Mouse (Mus musculus): ENCODE measurements around the gene Gm20388.
A peak's percentile ranks its signal among the peaks of the same experiment; 100 is the strongest.

The Gm20388 gene

GRCm38 (mm10) chr8:119916237-119916892 is 5.7 kb downstream of the Gm20388 start:
- DNase-seq: no peak

DNA sequence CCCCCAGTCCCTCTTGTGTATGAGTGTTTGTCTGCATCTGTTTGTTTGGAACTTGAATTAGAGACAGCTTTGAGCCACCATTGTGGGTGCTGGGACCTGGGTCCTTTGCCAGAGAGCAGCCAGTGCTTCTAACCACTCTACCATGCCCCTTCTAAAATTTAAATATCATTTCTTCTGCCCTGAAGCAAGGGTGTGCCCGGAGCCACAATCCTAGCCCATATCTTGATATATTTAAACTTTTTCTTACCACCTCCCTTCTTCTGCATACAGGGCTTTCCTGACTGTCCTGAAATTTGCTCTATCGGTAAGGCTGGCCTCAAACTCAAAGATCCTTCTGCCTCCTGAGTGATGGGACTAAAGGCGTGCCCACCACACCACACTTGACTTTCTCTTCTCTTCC is 6.8 kb downstream of the Gm20388 start:
- no peak for DNase-seq

- DNase-seq: no peak
These were observed 7.5 kb downstream of the Gm20388 start for GRCm38 (mm10) chr8:119918155-119918567.

GRCm38 (mm10) chr8:119923259-119923658 is 12.6 kb downstream of the Gm20388 start:
- peak in 1 of 2 experiments; percentile 38 for DNase-seq

GRCm38 (mm10) chr8:119925428-119925827 is 14.8 kb downstream of the Gm20388 start:
- DNase-seq: no peak

GRCm38 (mm10) chr8:119926474-119926873 is 15.8 kb downstream of the Gm20388 start:
- DNase-seq: no peak

DNA sequence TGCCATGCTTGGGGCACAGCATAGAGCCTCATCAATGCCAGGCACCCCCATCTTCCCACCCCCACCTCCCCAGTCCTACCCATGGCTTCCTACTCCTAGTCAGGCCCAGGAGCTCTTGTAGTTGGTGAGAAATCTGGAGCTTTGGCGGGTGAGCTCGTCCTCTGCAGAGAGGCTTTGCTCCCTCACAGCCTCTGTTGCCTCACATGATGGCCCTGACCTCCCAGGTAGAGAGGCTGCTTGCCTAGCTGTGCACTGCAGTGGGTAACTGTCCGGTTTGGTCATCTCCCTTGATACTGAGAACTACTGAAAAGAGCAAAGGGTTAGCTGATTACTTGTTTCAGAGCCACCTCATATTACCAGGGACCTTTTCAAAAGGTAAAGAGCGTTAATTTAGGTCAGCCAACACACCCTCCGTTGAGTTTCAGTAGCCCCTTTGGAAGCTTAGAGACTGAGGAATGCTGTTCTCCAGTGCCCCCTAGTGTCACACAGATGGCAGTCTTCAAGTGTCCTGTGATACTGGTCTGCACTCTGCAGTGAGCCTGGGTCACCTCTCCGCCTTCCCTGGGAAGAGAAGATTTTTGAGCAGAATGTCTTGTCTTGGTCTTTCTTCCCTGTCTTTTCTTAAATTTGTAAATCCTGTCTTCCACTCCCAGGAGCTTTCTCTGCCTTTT is 16.9 kb downstream of the Gm20388 start:
- peak; percentile 73 to 78 for DNase-seq

DNA sequence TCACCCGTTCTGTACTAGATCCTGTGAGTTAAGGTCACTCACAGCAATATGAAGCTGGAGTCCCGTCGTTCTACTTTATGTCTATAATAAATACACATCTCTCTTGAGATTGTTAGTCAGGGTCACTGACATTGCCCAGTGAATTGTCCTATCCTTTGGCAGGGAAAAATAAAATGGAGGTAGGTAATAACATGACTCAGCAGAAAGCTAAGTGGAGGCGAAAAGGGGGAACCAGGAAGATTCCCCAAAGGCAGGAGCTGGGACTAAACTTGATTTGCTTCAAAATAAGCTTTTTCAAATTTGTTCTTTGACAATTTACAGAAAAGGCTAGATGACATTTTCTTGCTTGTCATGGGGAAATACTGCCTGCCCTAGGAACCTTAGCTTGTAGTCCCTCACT is 20.7 kb downstream of the Gm20388 start:
- DNase-seq: no peak

DNA sequence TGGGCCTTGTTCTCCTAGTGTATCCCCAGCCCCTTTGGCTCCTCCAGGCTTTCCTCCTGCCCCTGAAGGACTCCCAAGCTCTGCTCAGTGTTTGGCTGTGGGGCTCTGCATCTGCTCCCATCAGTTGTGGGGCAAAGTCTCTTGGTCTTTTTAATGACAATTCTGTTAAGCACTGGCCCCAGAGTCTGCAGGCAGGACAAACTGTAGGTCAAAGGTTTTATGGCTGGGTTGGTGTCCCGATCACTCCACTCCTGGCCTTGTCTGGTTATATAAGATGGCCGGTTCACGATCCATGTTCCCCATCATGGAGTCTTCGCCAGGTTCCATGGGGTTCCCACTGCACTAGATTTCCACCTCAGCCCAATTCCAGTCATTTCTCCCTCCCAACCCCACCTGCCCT is 23.0 kb downstream of the Gm20388 start:
- DNase-seq: no peak

GRCm38 (mm10) chr8:119935541-119935940 is 24.9 kb downstream of the Gm20388 start:
- no peak for DNase-seq

DNA sequence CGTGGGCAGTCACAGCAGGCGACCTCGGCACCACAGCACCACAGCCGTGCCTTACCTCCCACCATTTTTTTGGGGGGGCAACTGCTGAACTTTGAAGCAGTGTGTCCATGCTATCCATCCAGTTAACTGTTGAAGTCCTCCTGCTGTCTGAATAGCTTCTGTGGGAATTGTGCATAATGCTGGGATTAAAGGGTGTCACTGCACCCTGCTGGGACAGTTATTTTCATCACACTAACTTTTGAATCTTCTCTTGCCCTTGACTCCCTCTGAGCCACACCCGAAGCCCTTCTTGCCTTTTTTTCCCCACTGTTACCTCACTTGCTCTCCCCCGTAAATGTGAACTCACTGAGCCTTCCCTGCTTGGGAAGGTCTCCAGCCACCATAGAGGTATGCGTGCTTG is 27.8 kb downstream of the Gm20388 start:
- no peak for DNase-seq

GRCm38 (mm10) chr8:119939336-119939735 is 28.7 kb downstream of the Gm20388 start:
- no peak for DNase-seq

DNA sequence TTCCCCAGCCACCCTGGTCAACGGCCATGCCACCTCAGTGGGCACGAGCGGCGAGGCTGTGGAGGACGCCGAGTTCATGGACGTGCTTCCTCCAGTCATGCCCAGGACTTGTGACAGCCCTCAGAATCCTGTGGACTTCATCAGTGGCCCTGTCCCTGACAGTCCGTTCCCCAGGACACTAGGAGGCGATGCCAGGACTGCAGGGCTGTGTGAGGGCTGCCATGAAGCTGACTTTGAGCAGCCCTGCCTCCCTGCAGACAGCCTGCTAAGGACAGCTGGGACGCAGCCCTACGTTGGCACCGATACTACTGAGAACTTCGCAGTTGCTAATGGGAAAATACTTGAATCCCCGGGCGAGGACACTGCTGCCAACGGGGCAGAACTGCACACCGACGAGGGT is 30.8 kb downstream of the Gm20388 start:
- peak; percentile 72 to 74 for DNase-seq

DNA sequence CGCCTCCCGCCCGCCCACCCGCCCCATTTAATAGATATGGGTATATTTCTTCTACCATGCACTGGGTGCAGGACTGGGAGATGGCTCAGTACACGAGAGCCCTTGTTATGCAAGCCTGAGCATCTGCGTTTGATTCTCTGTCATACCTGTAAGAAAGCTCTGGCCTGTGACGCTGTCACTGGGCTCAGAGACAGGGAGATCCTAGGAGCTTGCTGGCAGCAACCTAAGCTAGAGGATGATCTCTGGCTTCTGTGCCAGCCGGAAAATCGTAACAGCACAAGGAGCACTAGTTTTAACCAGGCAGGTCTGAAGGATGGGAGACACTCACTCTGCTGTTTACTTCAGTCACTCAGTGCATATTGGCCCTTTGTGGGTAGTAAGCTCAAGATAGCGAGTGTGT is 33.0 kb downstream of the Gm20388 start:
- DNase-seq: peak in 1 of 2 experiments; percentile 51

DNA sequence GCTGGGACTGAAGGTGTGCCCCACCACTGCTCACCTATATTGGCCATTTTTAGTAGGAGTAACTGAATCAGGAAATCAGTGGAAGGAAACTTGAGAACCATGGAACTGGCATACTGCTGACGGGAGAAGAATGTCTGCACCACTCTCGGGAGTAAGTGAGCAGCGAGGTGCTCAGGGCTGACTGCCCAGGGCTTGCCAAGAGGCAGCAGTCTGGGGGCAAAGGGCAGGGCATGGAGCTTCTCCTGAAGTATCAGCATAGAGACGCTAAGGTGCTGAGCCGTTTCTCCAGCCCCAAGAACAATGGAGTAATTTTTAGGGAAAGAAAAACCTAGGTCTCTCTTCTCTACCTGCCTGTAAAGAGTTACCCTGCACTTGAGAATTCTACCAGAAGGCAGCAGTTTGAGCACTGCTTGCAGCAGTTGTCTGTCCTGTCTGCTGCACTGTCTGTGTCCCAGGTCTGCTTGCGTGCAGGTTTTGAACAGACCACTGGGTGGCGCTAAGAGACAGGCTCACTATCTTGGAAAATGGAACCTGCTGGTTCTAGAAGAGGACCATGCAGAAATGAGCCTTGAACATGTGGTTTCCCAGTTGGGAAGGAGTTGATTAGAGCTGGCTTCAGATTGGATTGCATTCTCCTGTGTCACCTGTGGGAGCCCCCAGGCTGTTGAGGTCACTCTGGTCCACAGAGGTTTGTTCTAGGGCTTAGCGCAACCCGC is 33.6 kb downstream of the Gm20388 start:
- DNase-seq: peak; percentile 90 to 91

DNA sequence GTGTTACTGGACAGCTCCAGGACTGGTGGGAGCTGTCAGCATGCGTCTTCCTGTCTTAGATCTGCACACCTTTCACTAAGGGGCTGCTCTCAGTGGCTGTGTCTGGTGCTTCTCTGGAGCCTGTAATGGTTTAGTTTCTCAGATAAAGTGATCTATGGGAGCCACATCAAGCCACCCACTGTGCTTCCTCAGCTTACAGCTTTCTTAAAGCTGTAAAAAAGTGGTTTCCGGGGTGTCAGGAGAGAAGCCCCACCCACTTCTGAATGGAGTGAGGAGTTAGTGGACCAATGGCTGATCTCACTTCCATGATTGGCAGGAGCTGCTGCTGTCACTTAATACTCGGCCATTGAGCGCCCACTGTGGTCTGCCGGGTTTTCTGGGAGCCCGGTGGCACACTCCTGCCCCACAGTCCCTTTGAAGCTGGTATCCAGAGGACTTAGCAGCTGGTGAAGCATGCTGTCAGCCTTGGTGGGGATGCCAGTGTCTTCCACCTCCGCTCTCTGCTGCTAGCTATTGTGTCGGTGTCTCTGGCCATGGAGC is 35.8 kb downstream of the Gm20388 start:
- DNase-seq: no peak

GRCm38 (mm10) chr8:119947653-119948052 is 37.0 kb downstream of the Gm20388 start:
- DNase-seq: no peak

- DNase-seq: no peak
These were observed 37.7 kb downstream of the Gm20388 start for GRCm38 (mm10) chr8:119948340-119948739.

DNA sequence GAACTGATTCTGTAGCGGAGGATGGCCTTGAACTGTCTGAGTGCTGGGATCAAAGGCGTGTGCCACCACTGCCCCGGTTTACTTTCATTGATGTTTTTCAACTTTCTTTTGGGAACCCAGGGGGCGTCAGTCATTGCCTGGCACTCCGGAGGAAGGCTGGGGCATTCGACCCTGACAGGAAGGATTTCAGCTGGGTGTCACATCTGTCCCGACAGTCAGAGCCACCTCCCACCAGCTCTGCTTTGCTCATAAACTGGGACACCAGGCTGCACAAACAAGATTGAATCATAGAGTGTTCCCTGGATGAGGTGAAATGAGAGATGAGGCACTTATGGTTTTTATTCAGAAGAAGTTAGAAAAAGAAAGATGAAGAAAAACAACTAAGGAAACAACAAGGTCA is 41.6 kb downstream of the Gm20388 start:
- DNase-seq: no peak

DNA sequence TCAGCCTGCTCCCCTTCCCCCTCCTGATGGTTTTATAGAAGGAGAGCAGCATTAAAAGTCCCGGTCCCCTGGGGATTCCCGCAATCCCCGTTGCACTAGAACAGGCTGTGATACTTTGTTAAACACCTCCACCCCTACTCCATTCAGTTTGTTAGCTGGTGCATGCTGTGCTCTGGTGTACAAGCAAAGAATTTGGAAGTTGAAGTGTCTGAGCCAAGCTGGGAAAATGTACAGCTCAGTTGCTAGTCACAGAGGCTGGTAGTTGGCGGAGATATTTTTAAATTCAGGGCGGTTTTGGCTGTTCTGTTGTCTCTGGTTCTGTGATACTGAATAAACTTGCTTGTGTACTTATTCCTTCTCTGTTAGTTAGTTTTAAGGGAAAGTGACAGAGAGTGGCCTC is 42.1 kb downstream of the Gm20388 start:
- no peak for DNase-seq

- DNase-seq: no peak
These were observed 44.7 kb downstream of the Gm20388 start for GRCm38 (mm10) chr8:119955333-119955732.

GRCm38 (mm10) chr8:119958076-119958475 is 47.4 kb downstream of the Gm20388 start:
- DNase-seq: no peak

GRCm38 (mm10) chr8:119960531-119961104 is 50.0 kb downstream of the Gm20388 start:
- peak; percentile 85 to 88 for DNase-seq
